Mouse (Mus musculus) thymus, postnatal 25 days (tissue): ENCODE results near the gene Prrc2b.

Source experiments
- DNase-seq: peaks from one replicate; pipeline ENCODE4 v3.0.0; 2022

Prrc2b gene

GRCm38 (mm10) chr2:32150924-32151659, at the start of gene Prrc2b:
Gene Prrc2b (plus strand): TSS chr2:32151082.
- peak; percentile 86 for DNase-seq

- DNase-seq = no peak
Observed at GRCm38 (mm10) chr2:32102944-32103343, 47.9 kb upstream of the Prrc2b start.

GRCm38 (mm10) chr2:32103557-32103956, 47.3 kb upstream of the Prrc2b start:
- no peak for DNase-seq

GRCm38 (mm10) chr2:32104122-32104521, 46.8 kb upstream of the Prrc2b start:
- DNase-seq = no peak

- DNase-seq = no peak
Observed at GRCm38 (mm10) chr2:32105117-32105913, 45.6 kb upstream of the Prrc2b start.

GRCm38 (mm10) chr2:32105930-32106329, 45.0 kb upstream of the Prrc2b start:
- DNase-seq = no peak

GRCm38 (mm10) chr2:32111268-32111667, 39.6 kb upstream of the Prrc2b start:
- no peak for DNase-seq

- no peak for DNase-seq
Observed at GRCm38 (mm10) chr2:32112548-32112947, 38.3 kb upstream of the Prrc2b start.

GRCm38 (mm10) chr2:32115851-32116268, 35.0 kb upstream of the Prrc2b start:
- DNase-seq = no peak

- no peak for DNase-seq
Observed at GRCm38 (mm10) chr2:32119802-32120750, 30.8 kb upstream of the Prrc2b start.

- peak; percentile 53 for DNase-seq
Observed at GRCm38 (mm10) chr2:32121150-32121549, 29.7 kb upstream of the Prrc2b start.

- DNase-seq = no peak
Observed at GRCm38 (mm10) chr2:32121785-32122184, 29.1 kb upstream of the Prrc2b start.

- DNase-seq = peak; percentile 42
Observed at GRCm38 (mm10) chr2:32127653-32128535, 23.0 kb upstream of the Prrc2b start.

- DNase-seq = no peak
Observed at GRCm38 (mm10) chr2:32128536-32128841, 22.4 kb upstream of the Prrc2b start.

GRCm38 (mm10) chr2:32129383-32130074, 21.4 kb upstream of the Prrc2b start:
- DNase-seq = no peak

GRCm38 (mm10) chr2:32130435-32130834, 20.4 kb upstream of the Prrc2b start:
- DNase-seq = peak; percentile 69

- no peak for DNase-seq
Observed at GRCm38 (mm10) chr2:32131205-32131834, 19.6 kb upstream of the Prrc2b start.

GRCm38 (mm10) chr2:32131866-32132566, 18.9 kb upstream of the Prrc2b start:
- DNase-seq = no peak

GRCm38 (mm10) chr2:32132567-32132992, 18.3 kb upstream of the Prrc2b start:
- DNase-seq = no peak

GRCm38 (mm10) chr2:32134039-32134438, 16.8 kb upstream of the Prrc2b start:
- DNase-seq = peak; percentile 95
